Mouse (Mus musculus) embryo, embryonic 11.5 days (tissue): Measurements from ENCODE around the gene Ubc.
"Not testable (repeated sequence)": the region's sequence is repeated elsewhere in the genome, so short reads cannot be mapped to it uniquely, and the experiment has no call there.

Experiments
- DNase-seq: peaks from one replicate; pipeline ENCODE4 v3.0.0-alpha.2; 2012; ENCODE audit warnings: low read depth, low spot score

Ubc gene

GRCm38 (mm10) chr5:125404536-125404902 is 14.5 kb upstream of the Ubc start:
- no peak for DNase-seq

GRCm38 (mm10) chr5:125403481-125404465 is 13.8 kb upstream of the Ubc start:
- no peak for DNase-seq

- no peak for DNase-seq
These were observed 13.0 kb upstream of the Ubc start for GRCm38 (mm10) chr5:125402991-125403390.

GRCm38 (mm10) chr5:125402476-125402875 is 12.5 kb upstream of the Ubc start:
- no peak for DNase-seq

- no peak for DNase-seq
These were observed 10.9 kb upstream of the Ubc start for GRCm38 (mm10) chr5:125400903-125401302.

- no peak for DNase-seq
These were observed 5.0 kb upstream of the Ubc start for GRCm38 (mm10) chr5:125395008-125395407.

GRCm38 (mm10) chr5:125393622-125394603 is 3.9 kb upstream of the Ubc start:
- DNase-seq = peak; percentile 84

- peak; percentile 87 for DNase-seq
These were observed 3.1 kb upstream of the Ubc start for GRCm38 (mm10) chr5:125392977-125393621.

- DNase-seq = no peak
These were observed 2.6 kb upstream of the Ubc start for GRCm38 (mm10) chr5:125392618-125392976.

- DNase-seq = not testable (repeated sequence)
These were observed 2.2 kb upstream of the Ubc start for GRCm38 (mm10) chr5:125392176-125392575.

- DNase-seq = no peak
These were observed 1.6 kb upstream of the Ubc start for GRCm38 (mm10) chr5:125391609-125392008.

GRCm38 (mm10) chr5:125390906-125391477 is 990 bp upstream of the Ubc start:
- DNase-seq = no peak

GRCm38 (mm10) chr5:125389131-125389578 is 847 bp downstream of the Ubc start, which contains the start of gene Gm10382:
Gene Gm10382, plus strand, starts transcription at chr5:125389322.
- no peak for DNase-seq

- DNase-seq = no peak
These were observed 1.5 kb downstream of the Ubc start for GRCm38 (mm10) chr5:125388358-125389092.

GRCm38 (mm10) chr5:125387295-125387694 is 2.7 kb downstream of the Ubc start:
- DNase-seq = not testable (repeated sequence)

- DNase-seq = no peak
These were observed 4.6 kb downstream of the Ubc start for GRCm38 (mm10) chr5:125385215-125385940.

GRCm38 (mm10) chr5:125384512-125385214 is 5.3 kb downstream of the Ubc start:
- no peak for DNase-seq

GRCm38 (mm10) chr5:125383637-125384420 is 6.2 kb downstream of the Ubc start:
- DNase-seq = no peak
